Mouse (Mus musculus): ENCODE data around the gene Gdpd4. TPM values are rescaled to one million over a fixed set of nuclear protein-coding genes. Genes with fewer than 3 reads are reported as not detected.

Gdpd4 gene
- not detected in 2 replicates for polyA plus RNA-seq (2015; fragmentation: Nextera tagmentation; extraction: Ambion mirVana)

DNA sequence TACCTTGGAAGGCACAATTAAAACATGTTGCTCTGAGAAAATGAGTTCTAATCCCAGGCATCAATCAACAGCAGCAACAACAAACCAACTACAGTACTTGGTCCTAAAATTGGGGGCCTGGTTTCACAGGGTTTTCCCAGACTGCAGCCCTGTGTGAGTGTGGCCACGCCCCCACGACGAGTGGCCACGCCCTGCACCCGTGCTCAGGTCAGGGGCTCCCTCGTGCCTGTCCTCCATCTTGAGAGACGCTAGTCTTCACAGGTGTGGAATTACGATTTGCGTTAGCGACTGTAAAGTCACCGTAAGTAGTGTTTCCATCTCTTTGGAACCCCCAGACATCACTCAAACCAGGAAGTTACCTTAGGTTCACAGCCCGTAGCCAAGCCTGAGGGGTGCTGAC lies at the start of gene Gdpd4:
Gene Gdpd4 (plus strand): TSS at position 214 of the 400 bp plus-strand sequence.
- Histone ChIP-seq H3K9me3 (no peaks in the 10 kb centered on the region), H3K9ac (no peak within 1 kb of the TSS), H3K36me3 (no peaks in the 10 kb centered on the region), H3K4me1 (no peaks in the 10 kb centered on the region), H3K4me3 (no peak within 1 kb of the TSS), H3K27ac (replicated peaks) (no peak within 1 kb of the TSS), H3K27me3 (replicated peaks) (no peaks in the 10 kb centered on the region), H3K4me2 (no peak within 1 kb of the TSS)
- ATAC-seq (ENCODE audit: extremely low read depth, insufficient number of reproducible peaks, low FRiP score, low TSS enrichment): no peak
- 69% methylated on average over 12 of the region's 12 CpGs for WGBS

DNA sequence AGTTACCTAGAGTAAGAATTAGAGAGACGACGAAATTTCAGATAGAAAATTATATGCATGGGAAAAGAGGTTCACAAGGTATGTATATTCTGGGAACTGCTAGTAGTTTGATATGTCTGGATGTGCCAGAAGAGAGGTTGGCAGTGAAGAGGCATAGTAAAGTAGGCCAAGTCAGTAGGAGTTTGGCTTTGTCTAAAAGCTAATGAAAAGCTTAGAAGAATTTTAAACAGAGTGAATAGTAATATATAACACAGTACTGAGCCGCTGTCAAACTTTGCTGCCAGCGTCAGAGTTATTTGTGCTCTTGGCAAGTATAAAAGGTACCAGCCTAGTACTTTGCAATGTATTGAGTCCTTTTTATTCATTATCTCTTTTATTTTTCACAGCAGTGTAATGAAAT lies 47.4 kb upstream of the Gdpd4 start:
- no peaks in the 10 kb centered on the region for H3K9me3 ChIP-seq
- H3K4me3 ChIP-seq: no peak overlapping the region
- H3K36me3 ChIP-seq: no peaks in the 10 kb centered on the region
- H3K4me1 ChIP-seq: no peaks in the 10 kb centered on the region
- no peaks in the 10 kb centered on the region for H3K27me3 ChIP-seq (replicated peaks)
- no peak overlapping the region for H3K27ac ChIP-seq (replicated peaks)
- no peak overlapping the region for H3K4me2 ChIP-seq
- H3K9ac ChIP-seq: no peak overlapping the region
- WGBS: 88% methylated on average over 4 of the region's 4 CpGs
- ATAC-seq (ENCODE audit: extremely low read depth, insufficient number of reproducible peaks, low FRiP score, low TSS enrichment): no peak

DNA sequence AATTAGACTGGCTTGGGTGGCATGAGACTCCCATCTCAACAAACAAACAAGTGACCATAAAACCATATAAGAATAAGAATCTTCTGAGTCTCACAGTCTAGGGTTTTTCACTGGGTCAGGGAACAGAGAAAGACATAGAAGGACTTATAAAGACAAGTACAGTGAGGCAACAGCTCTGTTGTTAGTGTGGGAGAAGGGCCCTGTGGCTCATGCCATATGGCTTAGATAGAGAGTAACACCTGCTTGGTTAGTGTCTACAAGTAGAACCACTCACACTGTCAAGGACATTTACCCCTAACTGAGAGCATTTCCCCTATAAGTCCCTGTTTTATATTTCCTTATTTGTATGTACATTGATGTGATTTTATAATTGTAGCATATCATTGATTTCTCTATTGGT lies 46.4 kb upstream of the Gdpd4 start:
- Histone ChIP-seq H3K4me2 (no peak overlapping the region), H3K9me3 (no peaks in the 10 kb centered on the region), H3K4me3 (no peak overlapping the region), H3K4me1 (no peaks in the 10 kb centered on the region), H3K36me3 (no peaks in the 10 kb centered on the region), H3K27me3 (replicated peaks) (no peaks in the 10 kb centered on the region), H3K27ac (replicated peaks) (no peak overlapping the region), H3K9ac (no peak overlapping the region)
- ATAC-seq (ENCODE audit: extremely low read depth, insufficient number of reproducible peaks, low FRiP score, low TSS enrichment): no peak

DNA sequence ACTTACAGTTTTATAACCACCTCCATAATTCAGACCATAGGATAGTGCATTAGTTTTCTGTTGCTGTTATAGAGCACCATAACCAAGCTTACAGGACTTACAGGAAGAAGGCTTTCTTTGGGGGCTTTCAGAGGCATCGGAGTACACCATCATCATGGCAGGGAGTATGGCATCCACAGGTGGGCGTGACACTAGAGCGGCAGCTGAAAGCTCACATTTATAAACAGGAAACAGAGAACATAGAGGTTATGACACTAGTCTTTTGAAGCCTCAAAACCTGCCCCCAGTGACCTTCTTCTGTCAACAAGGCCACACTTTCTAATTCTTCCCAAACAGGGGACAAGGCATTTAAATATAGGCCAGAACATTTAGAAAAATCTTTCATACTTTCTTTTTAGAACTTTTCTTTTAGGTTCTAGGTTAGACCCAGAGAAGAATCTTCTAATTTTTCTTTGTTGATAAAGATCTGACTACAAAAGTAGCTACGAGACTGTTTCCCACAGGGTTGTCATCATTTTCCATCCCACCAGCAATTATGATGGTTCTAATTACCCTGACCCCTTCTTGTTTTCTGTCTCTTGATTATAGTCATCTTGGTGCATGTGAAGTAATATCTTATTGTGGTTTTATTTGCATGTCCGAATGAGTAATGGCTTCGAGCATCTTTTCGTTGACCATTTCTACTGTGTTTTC lies 41.8 kb upstream of the Gdpd4 start:
- Histone ChIP-seq H3K9me3 (no peaks in the 10 kb centered on the region), H3K36me3 (no peaks in the 10 kb centered on the region), H3K27me3 (replicated peaks) (no peaks in the 10 kb centered on the region), H3K4me3 (no peak overlapping the region), H3K27ac (replicated peaks) (no peak overlapping the region), H3K4me1 (no peaks in the 10 kb centered on the region), H3K9ac (no peak overlapping the region), H3K4me2 (no peak overlapping the region)
- 78% methylated on average over 7 of the region's 7 CpGs for WGBS
- no peak for ATAC-seq (ENCODE audit: extremely low read depth, insufficient number of reproducible peaks, low FRiP score, low TSS enrichment)

DNA sequence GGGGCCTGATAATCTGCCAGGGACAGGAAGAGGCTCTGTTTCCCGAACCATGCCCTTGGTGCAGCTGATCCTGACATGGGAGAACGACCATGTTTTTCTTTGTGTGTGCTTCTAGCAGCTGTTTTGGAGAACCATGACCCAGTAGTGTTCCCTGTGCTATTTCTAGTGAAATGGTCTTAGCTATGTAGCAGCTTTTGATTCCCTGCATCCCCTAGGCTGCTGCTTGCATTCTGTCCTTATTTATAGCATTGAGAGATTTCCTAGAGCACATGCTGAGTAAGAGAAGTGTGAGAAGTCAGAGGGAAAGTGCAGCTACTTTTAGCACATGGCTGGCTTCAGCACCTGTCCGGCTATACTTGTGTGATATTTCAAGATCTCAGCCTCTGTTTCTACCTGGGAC lies 8.1 kb upstream of the Gdpd4 start:
- peak overlapping the region; percentile 46; the same call in 1 of the 2 replicates for H3K27ac ChIP-seq (replicated peaks)
- no peaks in the 10 kb centered on the region for H3K27me3 ChIP-seq (replicated peaks)
- H3K36me3 ChIP-seq: no peaks in the 10 kb centered on the region
- no peak for ATAC-seq (ENCODE audit: extremely low read depth, insufficient number of reproducible peaks, low FRiP score, low TSS enrichment)
- H3K4me3 ChIP-seq: no peak overlapping the region
- H3K9me3 ChIP-seq: no peaks in the 10 kb centered on the region
- 35% methylated on average over 3 of the region's 3 CpGs for WGBS
- peaks cover 10% of the 10 kb centered on the region for H3K4me1 ChIP-seq
- no peak overlapping the region for H3K4me2 ChIP-seq
- no peak overlapping the region for H3K9ac ChIP-seq

DNA sequence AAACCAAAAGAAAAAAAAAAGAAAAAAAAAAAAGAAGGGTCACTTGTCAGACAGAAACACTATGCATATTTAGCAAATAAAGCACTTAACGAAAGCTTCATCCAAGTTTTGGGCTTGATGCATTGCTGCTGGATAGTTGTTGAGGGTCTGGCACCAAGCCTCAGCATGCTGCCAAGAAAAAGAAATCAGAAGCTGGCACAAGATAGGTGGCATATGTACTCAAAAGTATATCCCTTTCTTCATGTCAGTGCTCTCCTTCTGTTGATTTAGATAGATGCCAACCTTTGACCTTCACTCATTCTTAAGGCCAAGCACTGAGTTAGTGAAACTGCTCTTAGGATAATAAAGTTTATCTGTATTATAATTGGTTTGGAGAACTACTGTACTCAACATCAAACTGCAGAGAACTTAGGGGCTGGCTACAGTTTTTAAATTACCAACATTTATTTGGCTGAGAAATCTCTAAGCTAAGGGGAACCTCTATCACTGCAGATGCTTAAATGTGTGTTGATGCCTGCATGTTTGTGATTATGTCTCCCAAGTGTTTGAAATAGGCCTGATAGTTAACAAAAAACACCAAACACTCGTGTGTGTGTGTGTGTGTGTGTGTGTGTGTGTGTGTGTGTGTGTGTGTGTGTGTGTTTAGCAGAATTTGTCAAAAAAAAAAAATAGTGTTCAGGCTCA lies 4.8 kb upstream of the Gdpd4 start:
- Histone ChIP-seq H3K9ac (no peak overlapping the region), H3K27ac (replicated peaks) (no peak overlapping the region), H3K9me3 (no peaks in the 10 kb centered on the region), H3K4me1 (peaks cover 10% of the 10 kb centered on the region), H3K4me2 (no peak overlapping the region), H3K4me3 (no peak overlapping the region), H3K27me3 (replicated peaks) (no peaks in the 10 kb centered on the region), H3K36me3 (no peaks in the 10 kb centered on the region)
- WGBS: 56% methylated on average over 2 of the region's 2 CpGs
- no peak for ATAC-seq (ENCODE audit: extremely low read depth, insufficient number of reproducible peaks, low FRiP score, low TSS enrichment)

DNA sequence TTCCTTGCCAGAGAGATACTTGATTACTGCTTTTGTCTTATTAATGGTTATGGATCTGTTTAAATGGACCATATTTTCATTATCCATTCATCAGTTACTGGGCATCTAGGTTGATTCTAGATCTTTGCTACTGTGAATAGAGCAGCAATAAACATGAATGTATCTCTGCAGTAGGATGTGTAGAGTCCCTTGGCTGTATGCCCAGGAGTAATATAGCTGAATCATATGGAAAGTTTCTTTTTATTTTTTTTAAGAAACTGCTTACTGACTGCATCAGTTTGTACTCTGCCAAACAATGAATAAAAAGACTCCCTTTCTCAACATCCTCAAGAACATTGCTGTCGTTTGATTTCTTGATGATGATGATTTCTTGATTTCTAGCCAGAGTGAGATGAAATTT lies 6.1 kb downstream of the Gdpd4 start:
- H3K9me3 ChIP-seq: no peaks in the 10 kb centered on the region; the same call in 1 of the 2 replicates
- H3K4me1 ChIP-seq: no peaks in the 10 kb centered on the region
- no peak overlapping the region for H3K4me3 ChIP-seq
- H3K27ac ChIP-seq (replicated peaks): no peak overlapping the region
- H3K36me3 ChIP-seq: no peaks in the 10 kb centered on the region
- H3K27me3 ChIP-seq (replicated peaks): no peaks in the 10 kb centered on the region
- H3K4me2 ChIP-seq: no peak overlapping the region
- no peak for ATAC-seq (ENCODE audit: extremely low read depth, insufficient number of reproducible peaks, low FRiP score, low TSS enrichment)
- H3K9ac ChIP-seq: no peak overlapping the region
- WGBS: 37% methylated on average over 1 of the region's 1 CpGs

DNA sequence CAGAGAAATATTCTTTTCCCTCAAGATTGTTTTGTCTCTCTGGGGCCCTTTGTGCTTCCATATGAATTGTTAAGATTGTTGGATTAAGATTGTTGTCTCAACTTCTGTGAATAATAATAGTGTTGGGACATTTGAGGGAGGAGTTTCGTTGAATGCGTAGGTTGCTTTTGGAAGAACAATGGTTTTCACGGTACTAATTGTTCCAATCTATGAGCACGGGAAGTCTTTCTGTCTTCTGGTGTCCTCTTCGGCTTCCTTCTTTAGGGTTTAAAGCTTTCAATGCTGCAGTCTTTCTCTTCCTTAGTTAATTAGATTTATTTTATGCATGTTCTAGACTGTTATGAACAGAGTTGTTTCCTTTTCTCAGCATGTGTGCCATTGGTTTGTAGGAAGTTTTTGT lies 7.2 kb downstream of the Gdpd4 start:
- Histone ChIP-seq H3K4me3 (no peak overlapping the region), H3K27ac (replicated peaks) (no peak overlapping the region), H3K4me2 (no peak overlapping the region), H3K27me3 (replicated peaks) (no peaks in the 10 kb centered on the region), H3K9me3 (no peaks in the 10 kb centered on the region; the same call in 1 of the 2 replicates), H3K4me1 (no peaks in the 10 kb centered on the region), H3K9ac (no peak overlapping the region), H3K36me3 (no peaks in the 10 kb centered on the region)
- ATAC-seq (ENCODE audit: extremely low read depth, insufficient number of reproducible peaks, low FRiP score, low TSS enrichment): no peak
- 85% methylated on average over 5 of the region's 5 CpGs for WGBS

DNA sequence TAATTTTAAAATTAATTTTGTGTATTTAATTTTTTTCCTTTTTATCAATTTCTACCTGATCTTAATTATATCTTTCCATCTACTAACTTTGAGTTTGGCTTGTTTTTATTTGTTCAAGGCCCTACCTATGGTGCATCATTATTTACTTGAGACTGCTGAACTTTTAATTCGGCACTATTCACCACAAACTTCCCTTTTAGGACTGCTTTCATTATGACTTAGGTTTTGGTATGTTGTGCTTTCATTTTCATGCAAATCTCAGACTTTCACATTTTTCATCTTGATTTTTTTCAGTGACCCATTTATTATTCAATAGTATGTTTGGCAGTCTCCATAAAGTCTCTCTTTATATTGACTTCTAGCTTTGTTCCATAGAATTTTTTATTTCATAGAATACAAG lies 24.7 kb downstream of the Gdpd4 start:
- no peaks in the 10 kb centered on the region for H3K27me3 ChIP-seq (replicated peaks)
- H3K36me3 ChIP-seq: no peaks in the 10 kb centered on the region
- 64% methylated on average over 1 of the region's 1 CpGs for WGBS
- H3K4me3 ChIP-seq: no peak overlapping the region
- H3K4me2 ChIP-seq: no peak overlapping the region
- H3K9me3 ChIP-seq: no peaks in the 10 kb centered on the region
- ATAC-seq (ENCODE audit: extremely low read depth, insufficient number of reproducible peaks, low FRiP score, low TSS enrichment): no peak
- no peaks in the 10 kb centered on the region for H3K4me1 ChIP-seq
- no peak overlapping the region for H3K27ac ChIP-seq (replicated peaks)
- H3K9ac ChIP-seq: no peak overlapping the region

DNA sequence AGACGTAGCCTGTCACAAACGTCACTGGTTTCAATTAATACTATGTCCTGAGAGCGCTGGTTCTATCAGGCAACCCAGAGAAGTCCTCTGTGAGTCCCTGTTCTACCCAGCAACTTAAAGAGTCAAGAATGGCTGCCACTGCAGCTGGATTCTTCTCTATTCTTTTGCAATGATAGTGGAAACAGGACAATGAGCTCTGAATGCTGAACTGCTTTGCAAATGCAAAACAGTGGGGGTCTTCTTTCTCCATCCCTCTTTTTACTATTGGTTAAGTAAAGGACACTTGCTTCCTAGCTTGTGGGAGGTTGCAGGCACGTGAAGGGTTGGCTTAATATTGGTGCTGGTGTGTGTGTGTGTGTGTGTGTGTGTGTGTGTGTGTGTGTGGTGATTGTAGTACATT lies 52.7 kb downstream of the Gdpd4 start:
- no peaks in the 10 kb centered on the region for H3K9me3 ChIP-seq
- H3K27me3 ChIP-seq (replicated peaks): no peaks in the 10 kb centered on the region
- H3K4me3 ChIP-seq: no peak overlapping the region
- H3K36me3 ChIP-seq: no peaks in the 10 kb centered on the region
- no peak overlapping the region for H3K27ac ChIP-seq (replicated peaks)
- H3K4me2 ChIP-seq: no peak overlapping the region
- H3K9ac ChIP-seq: no peak overlapping the region
- no peaks in the 10 kb centered on the region for H3K4me1 ChIP-seq
- ATAC-seq (ENCODE audit: extremely low read depth, insufficient number of reproducible peaks, low FRiP score, low TSS enrichment): no peak
- WGBS: 35% methylated on average over 4 of the region's 4 CpGs

DNA sequence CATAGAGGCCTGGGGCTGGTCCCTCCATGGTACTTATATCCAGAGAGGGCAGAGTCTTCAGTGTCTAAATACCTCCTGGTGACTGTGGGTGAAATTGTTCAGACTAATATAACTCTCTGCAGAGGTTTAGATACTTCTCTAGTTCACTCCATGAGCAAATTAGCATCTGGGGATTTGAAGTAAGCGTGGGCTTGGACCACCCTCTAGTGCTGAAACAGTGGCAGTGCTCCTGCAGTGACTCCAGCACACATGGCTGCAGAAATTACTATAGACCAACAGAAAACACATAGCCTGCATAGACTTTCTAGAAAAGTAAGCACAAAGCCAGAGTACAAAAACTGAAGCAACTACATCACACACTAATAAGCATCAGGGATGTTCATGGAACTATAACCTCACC lies 57.7 kb downstream of the Gdpd4 start:
- Histone ChIP-seq H3K9ac (no peak overlapping the region), H3K4me1 (no peaks in the 10 kb centered on the region), H3K4me3 (no peak overlapping the region), H3K36me3 (no peaks in the 10 kb centered on the region), H3K27me3 (replicated peaks) (0 out of 2 replicates have a peak, but pooled peaks cover 9% of the 10 kb centered on the region), H3K27ac (replicated peaks) (no peak overlapping the region), H3K9me3 (no peaks in the 10 kb centered on the region), H3K4me2 (no peak overlapping the region)
- no peak for ATAC-seq (ENCODE audit: extremely low read depth, insufficient number of reproducible peaks, low FRiP score, low TSS enrichment)
- 21% methylated on average over 1 of the region's 1 CpGs for WGBS
